Mouse (Mus musculus) gastrocnemius, postnatal 14 days (tissue): ENCODE data around the gene Prpsap1. TPM values are rescaled to one million over a fixed set of nuclear protein-coding genes. Genes with fewer than 3 reads are reported as not detected.
A peak's percentile ranks its signal among the peaks of the same experiment; 100 is the strongest.

Source experiments
- DNase-seq: peaks from one replicate; pipeline ENCODE4 v3.0.0; 2021; ENCODE audit warnings: mixed read lengths
- intact Hi-C: fragments of 180-260 bp; cut with DNase I; formaldehyde crosslinking; loops from one replicate; pipeline ENCODE4 v1.15.1; 2025; ENCODE audit warnings: low total_unique reads
- long read RNA-seq, 2 experiments: library from polyadenylated mRNA; stranded (forward); transcript quantifications; one replicate each; pipeline ENCODE4 v2.0.0; 2021
- total RNA-seq, 2 experiments: library from RNA; stranded (reverse); gene quantifications; 2 replicates each; pipeline ENCODE4 v1.2.3; 2021

Gene Prpsap1
- 10 to 100 TPM; 22.4 to 24.6 TPM for total RNA-seq
- long read RNA-seq, experiment 1, transcript Prpsap1-201 (10 exons, 1,841 nt), result major isoform, 32 of 43 reads
- long read RNA-seq, experiment 1, partial matches to known transcripts, result 7 of 43 reads
- long read RNA-seq, experiment 1, other reads (novel, unspliced or antisense), result 2 of 43 reads
- long read RNA-seq, experiment 2, transcript Prpsap1-201 (10 exons, 1,841 nt), result major isoform, 29 of 33 reads
- long read RNA-seq, experiment 2, partial matches to known transcripts, result 0 of 33 reads
- long read RNA-seq, experiment 2, other reads (novel, unspliced or antisense), result 3 of 33 reads

DNA sequence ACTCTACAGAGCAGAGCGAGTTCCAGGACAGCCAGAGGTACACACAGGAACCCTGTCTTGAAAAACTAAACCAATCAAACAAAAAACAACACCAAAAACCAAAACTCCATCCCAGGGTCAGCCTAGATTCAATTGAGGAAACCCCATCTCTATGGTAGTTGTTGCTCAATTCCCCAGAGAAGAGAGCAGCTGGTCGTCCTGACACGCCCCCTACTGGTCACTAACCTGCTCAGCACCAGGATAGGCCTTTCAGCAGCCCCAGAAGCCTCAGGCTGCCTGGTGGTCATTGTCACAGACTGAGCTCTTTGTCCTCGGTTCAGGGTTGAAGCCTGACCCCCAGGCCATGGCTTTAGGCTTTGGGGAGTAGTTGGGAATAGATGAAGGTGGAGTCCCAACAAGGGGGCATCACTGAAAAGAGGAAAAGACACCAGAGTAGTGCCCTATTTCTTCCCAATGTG, at the start of gene Prpsap1:
Prpsap1 (minus strand) TSS at position 408 of the 458 bp plus-strand sequence.
- DNase-seq, result peak; percentile 59
- intact Hi-C loops, result no loop called here

GRCm38 (mm10) chr11:116543110-116543509, 49.1 kb upstream of the Prpsap1 start:
- intact Hi-C loops, result no loop called here
- DNase-seq, result no peak

DNA sequence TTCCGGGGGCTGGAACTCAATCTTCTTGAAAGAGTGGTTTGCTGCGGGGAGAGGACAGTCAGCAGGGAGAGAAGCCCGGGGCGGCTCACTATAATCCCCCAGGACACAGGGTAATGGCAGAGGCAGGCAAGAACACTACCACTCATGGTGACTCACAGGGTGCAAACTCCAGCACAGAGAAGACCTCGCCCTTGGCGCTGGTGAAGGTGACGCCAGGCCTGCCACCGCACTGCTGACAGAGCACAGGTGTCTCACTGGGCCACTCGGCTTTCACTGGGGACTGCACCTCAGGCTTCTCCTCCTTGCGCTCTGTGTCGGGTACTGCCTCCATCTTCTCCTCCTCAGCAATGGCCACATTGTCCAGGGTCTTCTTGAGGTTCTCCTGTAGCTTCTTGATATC, 47.2 kb upstream of the Prpsap1 start:
- DNase-seq, result no peak
- intact Hi-C loops, result no loop called here

DNA sequence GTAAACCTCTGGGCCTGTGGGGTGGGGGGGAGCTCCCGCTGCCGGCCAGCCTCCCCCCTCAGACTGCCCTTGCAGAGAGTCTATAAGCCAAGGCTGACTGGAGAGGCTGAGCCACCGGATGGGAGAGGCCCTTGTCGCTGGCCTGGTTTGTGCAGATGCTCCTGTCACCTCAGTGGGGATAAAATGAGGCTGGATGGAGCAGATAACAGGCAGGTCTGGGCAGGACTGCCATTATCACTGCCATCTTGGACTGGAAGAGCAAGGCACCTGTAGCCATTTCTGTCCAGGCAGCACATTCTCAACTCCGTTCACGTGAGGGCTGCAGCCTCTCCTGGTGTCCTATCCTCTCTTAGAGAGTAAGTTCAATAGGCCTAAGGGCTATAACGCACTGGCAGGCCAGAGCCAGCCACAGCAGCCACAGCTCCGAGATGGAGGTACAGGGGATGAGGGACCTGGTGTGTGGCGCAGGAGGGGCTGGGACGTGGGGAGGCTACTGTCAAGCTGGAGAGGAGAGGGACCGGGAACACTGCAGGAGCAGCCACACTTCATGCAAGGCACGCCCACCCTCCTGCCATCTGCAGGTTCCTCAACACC, 44.2 kb upstream of the Prpsap1 start:
- DNase-seq, result no peak
- intact Hi-C loops, result no loop called here

DNA sequence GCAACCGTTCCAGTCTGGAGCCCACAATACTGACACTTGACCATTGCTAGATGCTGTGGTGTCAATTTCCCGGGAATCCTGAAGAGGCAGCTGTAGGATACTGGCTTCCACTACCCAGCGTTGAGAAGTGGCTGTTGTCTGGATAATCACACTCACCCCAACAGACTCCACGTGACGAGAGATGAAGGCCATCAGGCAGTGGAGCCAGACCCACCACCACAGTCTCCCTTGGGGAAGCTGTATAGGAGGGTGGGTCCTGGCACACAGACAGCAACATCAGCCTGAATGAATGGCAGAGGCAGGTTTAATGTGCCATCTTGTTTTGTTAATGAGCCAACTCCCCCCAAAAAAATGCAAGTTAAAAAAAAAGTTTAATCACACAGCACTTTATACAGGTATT, 43.4 kb upstream of the Prpsap1 start:
- intact Hi-C loops, result no loop called here
- DNase-seq, result no peak

- intact Hi-C loops, result no loop called here
- DNase-seq, result no peak
Observed at GRCm38 (mm10) chr11:116536685-116537084, 42.7 kb upstream of the Prpsap1 start.

- DNase-seq, result peak; percentile 59
- intact Hi-C loops, result no loop called here
Observed at GRCm38 (mm10) chr11:116534154-116534865, 40.3 kb upstream of the Prpsap1 start.

GRCm38 (mm10) chr11:116533341-116534153, 39.5 kb upstream of the Prpsap1 start:
- DNase-seq, result peak; percentile 37
- intact Hi-C loops, result loop anchor here (2.0 kb wide), 1 partner anchor 33 kb away; no protein-coding TSS in a partner anchor

- peak; percentile 81 for DNase-seq
- intact Hi-C loops, result loop anchor here (2.0 kb wide), 1 partner anchor 32 kb away; no protein-coding TSS in a partner anchor
Observed at GRCm38 (mm10) chr11:116532810-116533338, 38.9 kb upstream of the Prpsap1 start.

GRCm38 (mm10) chr11:116532262-116532809, 38.3 kb upstream of the Prpsap1 start:
- intact Hi-C loops, result loop anchor here (2.0 kb wide), 1 partner anchor 32 kb away; no protein-coding TSS in a partner anchor
- no peak for DNase-seq

DNA sequence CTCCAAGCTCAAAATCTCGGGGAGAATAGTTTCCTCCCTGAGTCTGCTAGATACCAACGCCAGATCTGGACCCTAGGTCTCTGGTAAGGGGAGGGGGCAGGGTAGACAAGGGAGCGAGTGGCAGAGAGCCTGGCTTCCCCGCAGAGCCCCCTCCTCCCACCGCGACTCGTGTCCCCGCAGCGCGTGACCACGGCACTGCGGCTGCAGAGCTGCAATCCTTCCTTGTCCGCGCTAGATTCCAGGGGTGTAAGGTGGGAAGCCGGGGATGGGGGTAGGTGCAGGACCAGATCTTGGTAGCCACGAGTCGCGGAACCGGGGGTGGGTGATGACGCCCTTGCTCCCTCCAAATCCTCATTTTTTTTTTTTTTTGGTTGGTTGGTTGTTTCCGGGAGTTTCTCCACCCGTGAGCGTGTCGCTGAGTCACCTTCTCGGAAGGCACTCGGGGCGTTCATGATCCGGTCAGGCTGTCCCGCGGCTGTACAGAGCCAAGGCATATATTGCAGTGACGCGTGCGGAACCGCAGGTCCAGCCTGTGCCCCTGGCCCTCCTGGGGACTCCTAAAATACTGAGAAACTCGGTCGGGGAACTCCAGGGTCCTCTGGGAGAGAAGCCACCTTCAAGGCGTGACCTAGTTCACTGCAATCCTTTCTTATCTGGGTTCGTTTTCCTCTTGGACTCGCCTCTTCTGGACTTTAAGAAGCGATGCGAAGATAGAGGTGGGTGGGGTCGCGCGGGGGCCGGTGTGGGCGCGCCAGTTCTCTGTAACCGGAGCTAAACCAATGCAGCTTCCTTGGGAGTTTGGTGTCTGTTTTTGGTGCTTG, 37.6 kb upstream of the Prpsap1 start:
- intact Hi-C loops, result loop anchor here (2.0 kb wide), 1 partner anchor 31 kb away; no protein-coding TSS in a partner anchor
- DNase-seq, result no peak

DNA sequence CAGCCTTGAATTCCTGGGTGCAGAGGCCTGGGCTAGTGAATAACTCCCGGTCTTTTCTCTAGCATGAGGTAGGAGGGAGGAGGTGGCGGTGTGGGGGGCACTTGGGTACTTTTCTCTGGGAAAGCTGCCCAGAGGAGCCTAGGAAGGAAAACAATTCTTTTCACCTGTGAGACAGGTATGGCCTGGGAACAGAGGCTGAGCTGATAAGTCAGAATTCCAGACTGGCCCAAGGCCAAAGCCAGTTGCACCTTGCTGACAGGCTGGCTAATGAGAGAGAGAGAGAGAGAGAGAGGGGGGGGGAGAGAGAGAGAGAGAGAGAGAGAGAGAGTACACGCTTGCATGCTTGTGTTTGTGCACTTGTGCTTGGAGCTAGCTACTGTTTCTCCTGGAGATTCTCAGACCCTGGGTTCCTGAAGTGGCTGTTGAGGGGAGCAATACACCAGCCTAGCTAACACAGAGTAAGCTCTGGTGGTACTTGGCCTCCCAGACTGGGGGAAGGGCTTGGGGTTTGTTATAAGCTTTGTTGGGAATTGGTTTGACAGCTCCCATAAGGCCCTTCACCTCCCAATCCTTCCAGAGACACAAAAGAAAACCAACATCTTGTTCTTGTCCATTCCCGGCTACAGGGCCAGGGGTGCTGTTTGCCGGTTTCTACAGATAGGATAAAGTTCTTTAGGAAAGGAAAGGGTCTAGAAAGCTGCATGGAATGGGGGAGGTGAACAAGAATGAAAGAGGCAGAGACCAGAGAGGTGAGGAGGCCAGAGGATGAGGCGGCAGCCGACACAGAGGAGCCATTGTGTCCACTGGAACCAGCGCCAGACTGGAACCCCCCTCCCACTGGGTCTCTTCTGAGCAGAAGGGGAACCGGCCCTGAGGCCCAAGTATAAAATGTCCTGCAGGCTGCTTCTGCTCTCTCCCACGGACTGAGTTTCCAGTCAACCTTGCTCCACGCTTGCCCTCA, 36.5 kb upstream of the Prpsap1 start, which contains the start of gene Sphk1:
Sphk1 (plus strand) TSS at position 739 of the 961 bp plus-strand sequence.
- intact Hi-C loops, result no loop called here

DNA sequence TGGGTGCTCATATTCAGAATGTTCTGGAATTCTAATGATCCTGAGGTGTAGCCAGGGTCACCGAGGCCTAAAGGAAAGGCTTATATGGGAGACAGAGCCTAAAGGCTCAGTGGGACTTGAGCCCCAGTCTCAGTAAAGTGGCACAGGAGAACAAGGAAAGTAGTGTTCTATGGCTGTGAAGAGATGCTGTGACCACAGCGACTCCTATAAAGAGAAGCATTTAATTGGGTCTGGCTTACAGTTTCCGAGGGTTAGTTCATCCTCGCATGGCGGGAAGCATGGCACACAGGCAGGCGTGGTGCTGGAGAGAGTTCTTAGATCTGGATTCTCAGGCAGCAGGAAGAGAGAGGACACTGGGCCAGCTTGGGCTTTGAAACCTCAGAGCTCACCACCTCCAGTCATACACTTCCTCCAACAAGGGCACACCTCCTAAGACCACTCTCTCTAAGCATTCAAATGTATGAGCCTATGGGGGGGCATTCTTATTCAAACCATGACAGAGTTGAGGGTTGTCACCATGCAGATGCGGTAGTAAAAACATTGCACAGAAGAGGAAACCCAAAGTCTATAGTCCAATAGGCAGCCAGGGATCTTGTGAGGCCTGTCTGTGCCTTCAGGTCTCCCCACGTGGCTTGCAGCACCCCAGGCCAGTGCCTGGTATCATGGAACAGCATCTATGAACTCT, 34.8 kb upstream of the Prpsap1 start:
- no peak for DNase-seq
- intact Hi-C loops, result no loop called here

More for the DNA sequence above, 36.5 kb upstream of the Prpsap1 start, which contains the start of gene Sphk1:
- DNase-seq, result no peak

- DNase-seq, result peak; percentile 36
- intact Hi-C loops, result no loop called here
Observed at GRCm38 (mm10) chr11:116523699-116524189, 29.7 kb upstream of the Prpsap1 start.

- intact Hi-C loops, result no loop called here
- no peak for DNase-seq
Observed at GRCm38 (mm10) chr11:116522886-116523698, 29.1 kb upstream of the Prpsap1 start.
